Mouse (Mus musculus) brain, embryonic 14.5 days (tissue): ENCODE measurements around the gene Prkacb.

Source experiments
- CTCF ChIP-seq: fragments of 200-500 bp; IDR thresholded peaks from 2 replicates; pipeline ENCODE4 v1.5.1; 2012; ENCODE audit warnings: inconsistent platforms, mild to moderate bottlenecking, moderate library complexity, borderline replicate concordance; ENCODE audit not compliant: insufficient read depth, insufficient read length; ENCODE audit errors: extremely low read depth
- POLR2A ChIP-seq: fragments of 200-500 bp; IDR thresholded peaks from 2 replicates; pipeline ENCODE4 v1.6.1; 2012; ENCODE audit warnings: mild to moderate bottlenecking, inconsistent platforms, borderline replicate concordance; ENCODE audit not compliant: poor library complexity, insufficient read depth, insufficient read length, severe bottlenecking; ENCODE audit errors: extremely low read depth

- TF ChIP-seq POLR2A (no peak), CTCF (no peak)
These were observed 31.7 kb downstream of the Prkacb start for GRCm38 (mm10) chr3:146781131-146781530.
